Comparison of ENCODE assay signal across 8 mouse cellular contexts in genomic region chr17:5352901-5353300, GRCm38 (mm10).
DNase-seq lines count a peak whose midpoint lies in the region; ATAC-seq lines count a peak whose summit lies in the region.

No protein-coding gene starts in this region.

- peak; percentile 72; the same call in 1 of the 2 replicates for ATAC-seq in hindbrain, embryonic 15.5 days (ENCODE audit: low FRiP score, low read depth)

- H3K4me3 ChIP-seq in hindbrain, embryonic 15.5 days, result no peak overlapping the region
- H3K4me3 ChIP-seq in hindbrain, embryonic 10.5 days, result no peak overlapping the region

- no peaks in the 10 kb centered on the region for H3K9me3 ChIP-seq in hindbrain, embryonic 15.5 days
- peaks cover 3% of the 10 kb centered on the region; the same call in 1 of the 2 replicates for H3K9me3 ChIP-seq in hindbrain, embryonic 10.5 days

- H3K4me2 ChIP-seq in hindbrain, embryonic 15.5 days, result no peak overlapping the region

- H3K9ac ChIP-seq in hindbrain, embryonic 15.5 days, result no peak overlapping the region

- H3K36me3 ChIP-seq in hindbrain, embryonic 15.5 days, result no peaks in the 10 kb centered on the region
- H3K36me3 ChIP-seq in hindbrain, embryonic 10.5 days, result no peaks in the 10 kb centered on the region

- no peaks in the 10 kb centered on the region for H3K27me3 ChIP-seq in hindbrain, embryonic 15.5 days
- H3K27me3 ChIP-seq in hindbrain, embryonic 10.5 days (ENCODE audit: insufficient read depth, poor library complexity, severe bottlenecking), result no peaks in the 10 kb centered on the region

- H3K27ac ChIP-seq in hindbrain, embryonic 15.5 days (replicated peaks), result no peak overlapping the region
- H3K27ac ChIP-seq in hindbrain, embryonic 10.5 days, result no peak overlapping the region

- DNase-seq in hindbrain, embryonic 10.5 days (ENCODE audit: low spot score), result no peak
- peak; percentile 90 for DNase-seq in MN1 (ENCODE audit: low spot score)
- DNase-seq in cerebellum, adult 11-12 months, result peak; percentile 70
- DNase-seq in heart, postnatal 14 days, result peak; percentile 46 to 62
- DNase-seq in lung, postnatal 14 days, result peak; percentile 50
- DNase-seq in frontal cortex, postnatal 14 days (ENCODE audit: low spot score in 2 of 2), result no peak
- DNase-seq in urinary bladder, postnatal 10 days (ENCODE audit: low spot score), result no peak

- WGBS in hindbrain, embryonic 15.5 days, result 34% methylated on average over 5 of the region's 5 CpGs
- WGBS in hindbrain, embryonic 10.5 days, result 83% methylated on average over 5 of the region's 5 CpGs

- peaks cover 8% of the 10 kb centered on the region; the same call in 1 of the 2 replicates for H3K4me1 ChIP-seq in hindbrain, embryonic 15.5 days (replicated peaks)
- no peaks in the 10 kb centered on the region for H3K4me1 ChIP-seq in hindbrain, embryonic 10.5 days (replicated peaks)

- intact Hi-C loops in heart, postnatal 14 days (cut with DNase I), result no loop called here

Comparison
In these comparisons a context has a peak if more than half of its experiments do, and no peak if none do; other contexts are left out.
1. DNase-seq: peak in MN1 (single experiment), cerebellum, adult 11-12 months (single experiment), heart, postnatal 14 days (2 of 2) and lung, postnatal 14 days (single experiment); none in hindbrain, embryonic 10.5 days (single experiment), frontal cortex, postnatal 14 days (0 of 2) and urinary bladder, postnatal 10 days (single experiment).